Mouse (Mus musculus) gastrocnemius, postnatal 4 days (tissue): ENCODE results near the gene Cdk17. TPM values are rescaled to one million over a fixed set of nuclear protein-coding genes. Genes with fewer than 3 reads are reported as not detected.

Source experiments
- DNase-seq, 2 experiments: peaks; one replicate each; pipeline ENCODE4 v3.0.0; 2021 to 2022; ENCODE audit warnings: low spot score in 2 of 2, mixed read lengths in 2 of 2
- total RNA-seq, 2 experiments: library from RNA; stranded (reverse); gene quantifications; 2 replicates each; pipeline ENCODE4 v1.2.3; 2021

The Cdk17 gene
- total RNA-seq, 2 experiments from 2014 or later: 29.5 to 30.3 TPM

DNA sequence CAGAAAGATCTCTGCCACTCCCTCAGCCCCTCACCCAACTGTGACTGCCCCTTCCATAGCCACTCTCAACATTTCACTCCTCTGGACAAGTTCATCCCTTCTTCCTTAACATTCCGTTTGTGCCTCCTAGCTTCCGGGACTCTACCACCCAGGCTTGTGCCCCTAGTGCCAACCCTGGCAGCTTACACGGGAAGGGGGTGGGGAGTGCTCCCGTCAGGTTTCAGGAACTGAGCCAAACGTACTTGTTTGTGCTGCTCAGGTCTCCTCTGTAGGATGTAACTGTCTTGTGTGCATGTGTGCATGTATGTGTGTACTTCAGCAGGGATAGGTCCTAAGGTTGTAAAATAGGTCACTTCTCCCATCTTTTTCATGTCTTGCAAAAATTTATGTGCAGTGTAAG lies 99.2 kb downstream of the Cdk17 start:
- DNase-seq: no peak

DNA sequence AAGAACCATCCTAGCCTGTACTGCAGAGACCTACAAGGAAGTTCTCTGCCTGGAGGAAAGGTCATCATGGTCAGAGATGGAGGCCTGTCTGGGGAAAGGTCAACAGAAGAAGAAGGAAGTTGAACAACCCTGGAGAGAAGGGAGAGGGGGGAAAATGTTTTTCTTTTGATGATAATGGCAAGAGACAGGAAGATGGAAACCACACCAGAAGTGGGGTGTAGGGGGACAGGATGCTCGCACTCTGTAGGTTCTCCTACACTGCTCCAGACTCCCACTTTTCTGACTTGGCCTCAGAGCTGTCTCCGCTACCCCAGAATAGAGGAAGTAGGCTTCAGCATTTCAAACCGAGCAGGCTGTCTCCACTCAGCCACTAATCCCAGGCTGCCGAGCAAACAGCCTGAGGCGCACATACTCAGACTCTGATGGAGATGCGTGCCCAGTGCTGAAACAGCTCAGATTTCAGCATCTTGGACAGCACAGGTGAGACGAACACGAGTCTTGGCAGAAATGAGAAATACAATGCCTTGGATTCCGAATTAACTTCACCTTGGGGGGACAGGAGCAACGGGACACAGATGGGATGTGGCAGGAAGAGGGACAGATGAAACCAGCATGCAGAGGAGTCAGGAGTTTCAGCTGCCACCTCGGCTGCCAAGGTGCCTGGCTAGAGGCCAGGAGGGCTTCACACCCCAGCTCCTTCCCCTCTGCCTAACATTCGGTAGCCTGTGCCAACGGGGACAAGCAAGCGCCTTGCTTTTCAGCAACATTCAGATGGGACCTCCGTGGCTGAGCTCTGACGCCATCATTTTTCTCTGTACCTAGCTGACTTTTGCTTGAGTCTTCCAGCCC lies 100.7 kb downstream of the Cdk17 start:
- peak in 1 of 2 experiments; percentile 48 for DNase-seq

DNA sequence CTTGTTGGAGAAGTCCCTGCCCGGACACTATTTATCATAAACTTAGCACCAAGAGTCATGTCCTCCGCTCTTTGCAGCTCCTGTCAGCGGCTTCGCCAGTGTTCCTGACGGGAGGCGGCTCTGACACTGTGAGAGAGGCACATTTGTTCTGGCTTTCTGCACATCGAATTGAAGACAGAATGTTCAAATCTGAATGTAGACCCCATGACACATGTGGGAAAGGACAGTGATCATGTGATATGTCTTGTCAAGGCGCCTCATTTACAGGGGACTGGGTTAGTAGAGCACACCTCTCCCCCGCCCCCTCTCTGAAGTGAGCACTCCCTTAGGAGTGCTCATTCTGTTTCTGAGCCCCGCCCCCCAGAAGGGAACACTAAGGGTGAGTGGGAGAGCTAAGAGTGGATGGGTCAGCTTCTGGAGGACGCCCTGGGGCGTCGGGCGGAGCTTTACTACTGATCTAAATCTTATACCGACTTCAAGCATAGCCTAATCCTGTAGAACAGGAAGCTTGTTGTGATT lies 101.4 kb downstream of the Cdk17 start:
- DNase-seq: no peak

DNA sequence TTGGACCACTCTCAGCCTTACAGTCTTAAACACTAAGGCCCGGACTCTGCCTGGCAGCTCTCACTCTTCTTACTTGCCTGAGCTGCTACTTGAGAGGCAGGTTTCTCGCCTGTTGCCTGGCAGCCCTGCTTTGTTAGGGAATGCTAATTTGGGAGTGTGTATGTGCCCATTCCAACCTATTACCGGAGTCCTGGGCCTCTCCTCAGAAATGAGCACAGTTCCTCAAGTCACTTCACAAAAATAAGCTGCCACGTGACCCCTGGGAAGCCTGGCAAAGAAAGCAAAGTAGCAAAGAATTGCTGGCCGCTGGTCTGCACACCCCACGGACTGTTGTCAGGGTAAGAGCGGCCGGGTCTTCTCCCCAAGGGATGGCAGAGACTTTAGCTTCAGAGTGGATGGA lies 102.8 kb downstream of the Cdk17 start:
- no peak for DNase-seq

DNA sequence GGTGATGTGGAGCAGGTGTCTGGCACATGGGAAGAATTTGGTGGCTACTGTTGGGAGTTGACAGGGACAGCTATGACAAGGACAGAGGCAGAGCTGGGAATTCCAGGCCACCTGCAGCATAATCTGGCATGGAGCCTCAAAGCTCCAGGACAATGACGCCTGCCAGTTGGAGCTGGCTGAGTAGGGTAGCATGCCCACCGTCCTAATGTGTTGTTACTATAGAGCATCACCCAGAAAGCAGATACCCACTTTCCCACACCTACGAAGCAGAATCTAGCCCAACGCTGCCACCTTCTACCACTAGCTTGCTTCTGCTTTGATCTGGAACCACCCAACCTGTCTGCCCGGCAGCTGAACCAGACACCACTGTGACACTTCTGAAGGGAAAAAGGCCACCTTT lies 103.3 kb downstream of the Cdk17 start:
- no peak for DNase-seq

DNA sequence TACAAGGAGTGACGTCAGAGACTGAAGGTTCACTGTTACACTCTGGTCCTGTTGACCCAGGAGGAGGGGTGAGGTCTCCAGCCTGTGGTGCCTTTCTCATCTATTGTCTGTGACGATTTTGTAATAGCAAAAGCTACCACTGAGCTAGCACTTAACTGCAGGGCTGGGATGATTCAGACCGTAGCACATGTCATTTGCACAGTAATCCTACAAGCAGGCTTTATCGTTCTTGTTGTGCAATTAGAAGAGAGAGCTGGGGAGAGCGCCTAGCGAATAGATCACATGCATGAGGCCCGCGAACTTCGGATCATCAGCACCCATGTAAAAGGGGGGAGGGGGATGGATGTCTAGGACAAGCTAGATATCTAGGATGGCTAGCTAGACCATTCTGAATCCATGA lies 105.2 kb downstream of the Cdk17 start:
- DNase-seq: no peak

DNA sequence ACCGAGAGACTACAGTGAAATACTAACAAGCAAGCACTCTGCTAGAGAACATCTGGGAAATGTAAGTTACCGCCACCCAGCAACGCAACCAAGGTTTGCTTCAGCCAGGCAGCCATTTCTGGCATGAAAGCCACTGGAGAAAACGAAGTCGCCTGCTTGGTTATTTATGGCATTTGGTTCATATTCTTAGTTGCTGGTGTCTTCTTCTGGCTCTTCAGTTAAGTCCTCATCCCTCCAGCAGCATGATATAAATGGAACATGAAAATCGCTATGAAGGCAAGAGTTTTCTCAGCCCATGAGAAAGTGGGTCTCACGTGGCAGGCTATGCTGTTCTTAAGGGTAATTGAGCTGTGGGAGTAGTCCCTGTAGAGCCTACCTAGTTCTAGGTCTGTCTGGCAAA lies 105.8 kb downstream of the Cdk17 start:
- no peak for DNase-seq

DNA sequence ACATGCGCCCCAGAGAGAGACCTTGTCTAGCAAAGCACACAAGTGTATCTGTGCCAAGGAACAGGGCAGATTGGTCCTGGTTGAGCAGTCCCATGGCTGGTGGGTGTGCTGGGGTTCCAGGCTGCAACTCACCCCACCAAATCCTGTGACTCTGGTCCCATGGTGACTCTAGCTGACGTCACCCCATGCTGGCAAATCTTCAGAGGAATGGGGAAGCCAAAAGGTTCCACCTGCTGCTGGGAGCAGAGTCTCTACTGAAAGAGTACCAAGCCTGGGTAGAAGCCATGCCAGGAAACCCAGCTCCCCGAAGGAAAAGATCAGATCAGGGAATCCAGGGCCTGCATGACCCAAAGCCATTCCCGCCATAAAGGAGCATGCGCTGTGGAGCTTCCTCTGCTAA lies 106.8 kb downstream of the Cdk17 start:
- DNase-seq: no peak

DNA sequence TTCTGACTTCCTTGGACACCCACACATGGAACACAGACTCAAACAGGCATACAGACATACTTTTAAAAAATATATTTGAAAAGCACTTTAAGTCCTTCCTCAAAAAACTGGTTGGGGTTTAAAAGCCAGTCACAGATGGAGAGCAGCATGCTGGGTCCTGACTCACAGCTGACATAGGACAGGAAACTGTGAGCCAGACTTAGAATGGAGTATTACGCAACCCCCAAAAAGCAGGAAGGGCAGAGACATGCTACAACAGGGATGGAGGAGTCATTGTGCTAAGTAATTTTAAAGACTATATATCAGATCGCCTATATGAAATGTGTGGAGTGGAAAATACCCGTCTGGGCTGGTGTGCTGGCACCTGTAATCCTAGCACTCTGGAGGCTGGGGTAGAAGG lies 107.7 kb downstream of the Cdk17 start:
- DNase-seq: no peak

DNA sequence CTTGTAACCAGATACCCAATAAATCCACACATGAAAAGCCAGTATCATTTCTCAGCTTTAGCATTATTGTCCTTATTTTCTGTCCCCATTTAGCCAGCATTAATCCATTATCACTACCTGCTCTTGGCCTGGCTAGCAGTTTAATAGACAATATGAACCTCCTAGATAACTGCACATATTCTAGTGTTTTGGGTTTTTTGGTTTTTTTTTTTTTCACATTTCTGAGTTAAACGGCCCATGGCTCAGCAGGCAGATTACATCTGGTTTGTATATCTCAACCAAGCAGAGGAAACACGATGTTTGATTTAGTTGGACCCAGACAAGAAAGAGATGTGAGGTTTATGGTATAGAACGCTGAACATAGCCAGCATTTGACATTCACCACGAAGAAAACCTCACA lies 109.1 kb downstream of the Cdk17 start:
- no peak for DNase-seq

DNA sequence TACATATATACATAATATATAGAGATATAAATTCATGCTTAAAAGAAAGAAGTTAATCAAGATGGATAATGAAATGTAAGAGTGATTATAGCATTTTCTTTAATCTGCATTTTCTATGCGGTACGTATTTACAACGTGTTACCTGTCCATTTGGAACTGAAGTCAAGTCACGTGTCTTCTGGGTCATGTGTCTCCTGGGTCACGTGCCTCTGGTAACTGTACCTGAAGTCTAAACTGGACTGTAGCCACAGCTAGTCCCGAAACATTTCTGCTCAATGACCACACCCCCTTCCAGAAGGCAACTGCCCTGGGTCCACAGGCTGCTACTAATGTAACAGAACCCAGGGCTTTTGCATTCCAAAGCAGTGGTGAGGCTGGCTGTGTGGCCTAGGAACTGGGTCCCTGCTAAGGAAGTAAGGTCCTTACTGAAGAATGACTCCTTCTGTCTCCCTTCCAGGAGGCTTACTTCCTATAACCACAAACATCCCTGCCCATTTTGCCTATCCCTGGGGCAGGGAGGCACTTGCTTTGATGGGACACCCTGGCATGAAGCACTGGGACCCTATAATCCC lies 110.3 kb downstream of the Cdk17 start:
- DNase-seq: no peak

DNA sequence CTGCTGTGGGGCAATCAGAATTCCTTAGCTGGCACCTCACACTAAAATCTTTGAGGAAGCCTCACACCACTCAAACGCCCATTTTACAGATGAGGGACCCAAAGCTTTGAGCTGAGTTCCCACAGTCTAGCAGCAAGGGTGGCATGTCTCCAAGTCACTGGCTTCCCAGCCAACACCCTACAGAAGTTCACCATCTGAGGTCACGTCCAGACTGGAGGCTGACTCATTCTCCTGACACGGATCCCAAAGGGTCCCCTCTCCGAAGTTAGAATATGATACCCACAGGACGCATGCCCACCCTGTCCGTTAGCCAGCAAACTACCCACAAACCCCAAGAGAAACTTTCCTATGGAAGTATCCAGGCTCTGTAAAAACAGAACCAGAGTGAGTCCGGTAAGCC lies 111.2 kb downstream of the Cdk17 start:
- DNase-seq: peak in 1 of 2 experiments; percentile 45

DNA sequence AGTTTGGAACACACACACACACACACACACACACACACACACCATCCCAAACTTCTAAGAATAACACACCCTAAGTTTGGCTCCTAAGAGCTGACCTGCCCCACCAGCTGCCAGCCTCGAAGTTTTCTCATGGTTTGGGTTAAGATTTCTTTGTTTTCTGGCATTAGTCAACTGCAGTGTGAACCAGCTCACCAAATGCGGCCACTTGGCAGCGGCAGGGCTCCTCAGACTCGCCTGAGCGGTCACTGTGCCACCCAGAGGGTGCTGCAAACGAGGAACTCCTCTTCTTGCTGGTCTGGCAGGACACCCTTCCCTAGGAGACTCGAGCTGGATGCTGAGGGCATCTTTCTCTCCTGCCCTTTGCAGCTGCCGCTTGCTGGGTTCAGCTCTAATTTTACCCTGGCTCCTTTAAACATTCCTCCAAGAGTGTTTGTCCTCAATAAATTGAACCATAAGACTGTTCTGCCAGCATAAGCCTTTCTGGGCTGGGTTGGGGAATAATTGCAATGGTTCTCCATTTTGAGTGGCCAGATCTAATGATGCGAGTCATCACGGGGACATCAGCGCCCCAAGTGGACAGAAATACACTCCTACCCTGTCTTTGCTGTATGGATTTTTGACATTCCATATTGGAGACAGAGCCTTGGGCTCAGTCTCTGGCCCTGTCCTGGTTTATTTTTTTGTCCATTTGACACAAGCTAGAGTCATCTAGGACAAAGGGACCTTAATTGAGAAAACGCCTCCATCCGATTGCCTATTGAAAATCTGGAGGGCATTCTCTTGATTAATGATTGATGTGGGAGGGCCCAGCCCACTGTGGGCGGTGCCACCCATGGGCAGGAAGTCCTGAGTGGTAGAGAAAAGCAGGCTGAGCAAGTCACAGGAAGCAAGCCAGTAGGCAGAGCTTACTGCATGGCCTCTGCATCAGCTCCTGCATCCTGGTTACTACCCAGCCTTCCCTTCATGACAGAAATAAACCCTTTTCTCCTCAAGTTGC lies 112.6 kb downstream of the Cdk17 start:
- DNase-seq: no peak

DNA sequence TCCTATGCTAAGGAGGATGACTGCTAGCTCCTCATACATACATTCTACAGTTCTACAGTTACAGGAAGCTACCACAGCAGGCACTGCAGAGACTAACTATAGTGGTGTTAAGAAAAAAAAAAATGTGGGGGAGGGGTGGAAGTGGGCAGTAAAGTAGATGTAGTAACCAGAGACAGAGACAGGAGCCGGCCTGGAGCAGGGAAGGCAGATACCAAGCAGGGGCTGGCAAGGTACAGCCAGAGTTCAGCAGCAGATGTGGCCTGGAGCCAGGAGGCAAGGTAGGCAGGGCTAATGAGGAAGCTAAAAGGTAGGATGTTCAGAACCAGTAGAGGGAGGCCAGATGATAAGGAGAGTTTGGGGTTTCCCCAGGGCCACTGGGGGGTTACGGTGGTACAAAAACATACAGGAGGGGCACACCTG lies 113.6 kb downstream of the Cdk17 start:
- no peak for DNase-seq

DNA sequence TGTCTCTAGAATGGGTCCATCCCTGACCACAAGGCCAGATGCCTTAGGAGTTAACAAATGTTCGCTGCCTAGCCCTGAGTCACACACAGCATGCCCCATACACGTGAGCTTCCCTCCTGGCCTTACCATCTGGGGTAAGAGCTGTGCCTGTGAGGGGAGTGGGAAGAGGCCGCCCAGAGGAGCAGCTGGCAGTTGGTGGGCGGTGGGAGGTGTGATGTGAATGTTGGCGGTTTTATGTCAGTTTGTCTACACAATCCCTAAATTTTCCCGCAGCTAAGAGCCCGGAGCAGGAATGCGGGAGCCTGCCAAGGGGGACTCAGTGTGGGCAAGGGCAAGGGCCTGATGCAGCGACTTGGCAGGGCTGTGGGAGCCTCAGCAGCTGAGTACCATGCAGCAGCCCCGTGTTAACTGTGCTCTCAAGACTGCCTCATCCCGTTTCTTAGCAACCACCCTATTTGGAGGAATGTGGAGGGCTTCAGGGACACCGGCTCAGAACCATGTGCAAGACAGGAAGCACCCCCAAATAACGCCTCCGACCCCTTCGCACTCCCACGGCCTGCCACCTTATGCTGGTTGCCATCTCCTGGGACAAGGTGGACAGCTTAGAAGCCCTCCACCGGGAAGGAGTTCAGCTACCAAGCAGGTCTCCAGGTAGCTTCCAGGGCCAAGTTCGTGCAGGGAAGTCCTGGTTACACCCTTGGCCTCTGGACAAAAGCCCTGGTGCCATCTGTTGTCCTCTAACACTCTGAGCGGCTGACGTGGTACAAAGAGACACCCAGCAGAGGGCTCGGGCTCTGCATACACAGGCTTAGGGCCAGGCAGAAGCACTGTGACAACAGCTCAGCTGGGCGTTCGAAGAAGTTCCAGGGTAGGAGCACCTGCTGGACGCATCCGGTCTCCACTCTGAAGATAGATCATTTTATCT lies 114.8 kb downstream of the Cdk17 start:
- DNase-seq: peak in 1 of 2 experiments; percentile 44

DNA sequence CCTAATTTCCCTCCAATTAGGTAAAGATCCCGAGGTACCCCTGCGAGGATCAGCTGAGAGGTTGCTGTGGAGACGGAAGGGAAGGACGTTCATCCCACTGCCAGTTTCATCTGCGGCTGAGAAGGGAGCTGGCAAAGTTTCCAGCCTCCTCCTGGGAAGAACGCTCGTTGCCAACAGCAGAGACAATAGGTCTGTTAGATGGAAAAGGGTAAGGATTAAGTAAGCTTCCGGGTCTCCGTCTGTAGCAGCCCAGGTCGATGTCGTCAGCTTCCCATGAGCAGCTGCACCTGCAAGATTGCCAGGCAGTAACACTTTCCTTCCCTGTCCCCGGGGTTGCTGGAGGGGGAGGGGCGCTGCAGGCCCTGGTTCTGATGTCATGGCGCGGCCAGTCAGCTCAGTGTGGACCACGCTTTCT lies 115.7 kb downstream of the Cdk17 start:
- DNase-seq: peak in 1 of 2 experiments; percentile 61

DNA sequence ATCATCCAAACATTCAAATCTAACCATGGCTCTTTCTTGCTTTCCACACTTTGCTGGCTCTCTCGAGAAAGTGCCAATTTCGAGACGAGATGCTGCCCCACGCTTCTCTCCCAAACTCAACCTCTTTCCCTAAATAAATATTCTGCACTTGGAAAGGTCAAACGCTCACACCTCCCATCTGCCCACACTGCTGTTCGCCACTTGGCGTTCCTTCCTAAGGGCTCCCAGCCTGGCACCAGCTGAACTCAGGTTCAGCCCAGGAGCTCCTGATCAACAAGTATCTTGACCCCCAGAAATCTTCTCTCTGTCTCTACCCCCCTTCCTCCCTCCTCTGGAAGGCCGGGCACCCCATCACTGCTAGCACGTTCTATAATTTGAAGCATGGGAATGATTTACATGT lies 116.2 kb downstream of the Cdk17 start:
- no peak for DNase-seq

DNA sequence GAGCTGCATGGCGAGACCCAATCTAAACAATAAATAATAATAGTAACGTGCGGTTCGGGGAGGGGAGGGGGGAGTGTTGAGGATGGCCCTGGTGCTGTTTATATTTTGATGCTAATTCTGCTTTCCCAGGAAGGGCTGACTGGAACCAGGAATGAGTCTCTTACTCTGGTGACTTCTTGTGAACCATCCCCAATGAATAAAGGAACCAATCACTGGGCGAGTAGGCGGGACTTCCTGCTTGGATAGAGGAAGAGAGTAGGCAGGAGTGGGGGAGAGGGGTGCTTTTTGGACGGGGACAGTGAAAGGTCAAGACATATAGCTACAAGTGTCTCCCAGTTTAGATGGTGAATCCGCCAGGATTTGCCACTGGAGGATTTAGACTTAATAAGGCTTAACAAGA lies 117.7 kb downstream of the Cdk17 start:
- no peak for DNase-seq

DNA sequence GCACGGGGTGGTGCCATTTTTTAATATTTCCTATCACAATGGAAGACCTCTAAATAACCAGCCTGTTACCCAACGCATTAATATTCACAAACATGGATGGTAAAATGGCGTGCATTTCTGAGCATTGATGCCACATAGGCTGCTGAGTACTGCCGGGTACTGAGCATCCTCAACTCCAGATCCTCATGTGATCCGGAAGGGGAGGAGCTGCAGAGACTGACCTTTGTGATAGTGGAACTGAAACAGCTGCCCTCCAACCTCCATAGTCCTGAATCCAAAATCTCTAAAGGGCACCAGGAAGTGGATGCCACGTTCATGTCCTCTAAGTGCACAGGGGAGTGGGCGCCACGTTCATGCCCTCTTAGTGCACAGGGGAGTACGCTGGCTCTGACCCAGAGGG lies 118.4 kb downstream of the Cdk17 start:
- no peak for DNase-seq

DNA sequence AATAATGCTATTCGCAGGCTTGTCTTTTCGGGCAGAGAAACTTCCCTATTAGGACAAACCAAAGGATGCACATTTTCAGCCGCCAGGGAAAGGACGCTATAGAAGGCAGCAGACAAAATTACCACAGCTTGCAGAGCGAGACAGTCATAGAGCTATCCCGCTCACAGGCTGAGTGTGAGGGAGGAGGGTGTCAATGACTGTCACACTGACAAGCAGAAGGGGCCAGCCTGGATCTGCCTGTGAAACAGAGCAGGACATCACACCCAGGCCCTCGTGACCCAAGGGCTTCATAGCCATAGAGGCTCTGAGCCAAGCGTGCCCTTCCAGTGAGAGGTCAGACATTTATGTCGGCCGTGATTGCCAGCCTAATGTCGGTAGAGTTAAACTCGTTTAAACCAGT lies 119.9 kb downstream of the Cdk17 start:
- DNase-seq: no peak
